Mouse (Mus musculus): ENCODE results near the gene Vmn1r191.
"Not testable (repeated sequence)": the region's sequence is repeated elsewhere in the genome, so short reads cannot be mapped to it uniquely, and the experiment has no call there.

The Vmn1r191 gene

GRCm38 (mm10) chr13:22183869-22184268 lies at the start of gene Vmn1r191:
TSS of gene Vmn1r191 (minus strand) at chr13:22183969.
- no peak for DNase-seq (ENCODE audit: low spot score)

- not testable (repeated sequence) for DNase-seq (ENCODE audit: low spot score)
Observed at GRCm38 (mm10) chr13:22223060-22223459, 39.3 kb upstream of the Vmn1r191 start, which contains the start of gene Vmn1r193. TSS of gene Vmn1r193 (minus strand) at chr13:22223160.

- DNase-seq (ENCODE audit: low spot score), result not testable (repeated sequence)
Observed at GRCm38 (mm10) chr13:22192756-22193155, 9.0 kb upstream of the Vmn1r191 start.

GRCm38 (mm10) chr13:22191041-22191440 lies 7.3 kb upstream of the Vmn1r191 start, which contains the start of gene Vmn1r192:
TSS of gene Vmn1r192 (minus strand) at chr13:22191141.
- DNase-seq (ENCODE audit: low spot score), result no peak

GRCm38 (mm10) chr13:22190385-22190784 lies 6.6 kb upstream of the Vmn1r191 start:
- no peak for DNase-seq (ENCODE audit: low spot score)

GRCm38 (mm10) chr13:22189313-22189712 lies 5.5 kb upstream of the Vmn1r191 start:
- no peak for DNase-seq (ENCODE audit: low spot score)

- no peak for DNase-seq (ENCODE audit: low spot score)
Observed at GRCm38 (mm10) chr13:22168416-22168815, 15.4 kb downstream of the Vmn1r191 start.

GRCm38 (mm10) chr13:22136495-22137293 lies 47.1 kb downstream of the Vmn1r191 start:
- DNase-seq (ENCODE audit: low spot score), result not testable (repeated sequence)

All from left cerebral cortex, adult 11 months (tissue).